ENCODE assay signal across 10 mouse cellular contexts in the genomic region with DNA sequence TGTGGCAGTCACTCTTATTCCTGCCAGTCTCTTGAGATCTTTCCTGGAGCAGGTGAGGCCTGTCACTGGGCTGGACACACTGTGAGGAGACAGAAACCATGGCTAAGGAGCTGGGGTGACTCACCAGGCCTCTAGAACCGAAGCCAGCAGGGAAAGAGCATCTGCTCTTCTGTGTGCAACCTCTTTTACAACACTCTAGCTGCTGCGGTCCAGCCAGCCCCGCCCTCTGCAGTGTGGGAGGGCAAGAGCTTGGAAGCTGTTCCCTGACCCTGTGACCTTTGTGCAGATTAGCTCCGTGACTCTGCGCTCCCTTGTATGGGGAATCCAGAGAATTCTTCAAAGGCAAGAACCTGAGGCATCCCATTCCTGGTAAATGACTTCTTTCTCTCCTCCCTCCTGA.
DNase-seq lines count a peak whose midpoint lies in the region; ATAC-seq and TF ChIP-seq lines count a peak whose summit lies in the region.
"Had no signal": no experiment of that assay in that cellular context is flagged by ENCODE, and none has a peak within 500 bp of the region (broad histone marks: within the 10 kb centered on the region; RNA-seq: fewer than 3 reads in every experiment).

No protein-coding gene starts in this region.

- H3K4me2 ChIP-seq in intestine, embryonic 14.5 days (ENCODE audit: low read length), result no peak overlapping the region
- no peak overlapping the region for H3K4me2 ChIP-seq in forebrain, embryonic 12.5 days
- H3K4me2 ChIP-seq: heart, embryonic 15.5 days had no signal

- intact Hi-C loops in gastrocnemius, adult 2 months (cut with DNase I), result no loop called here
- intact Hi-C loops in gastrocnemius, postnatal 14 days (cut with DNase I; ENCODE audit: low total_unique reads), result no loop called here

- H3K36me3 ChIP-seq in intestine, embryonic 14.5 days (ENCODE audit: control insufficient read depth, insufficient read depth, low read length), result no peaks in the 10 kb centered on the region
- no peaks in the 10 kb centered on the region for H3K36me3 ChIP-seq in forebrain, embryonic 12.5 days (replicated peaks)
- H3K36me3 ChIP-seq: heart, embryonic 15.5 days had no signal

- ATAC-seq in intestine, embryonic 14.5 days (replicated peaks; ENCODE audit: low FRiP score, low TSS enrichment, low read depth), result peak; percentile 54; the same call in 1 of the 2 replicates
- no peak for ATAC-seq in forebrain, embryonic 12.5 days (ENCODE audit: low FRiP score)

- no peak for TF ChIP-seq CTCF in gastrocnemius, adult 2 months (IDR thresholded peaks at IDR 0.05)

- 14% methylated on average over 5 of the region's 5 CpGs for WGBS in intestine, embryonic 14.5 days
- WGBS in forebrain, embryonic 12.5 days, result 10% methylated on average over 5 of the region's 5 CpGs

- DNase-seq in gastrocnemius, adult 2 months, result peak; percentile 54
- DNase-seq in gastrocnemius, postnatal 14 days, result no peak
- DNase-seq in 3134 (ENCODE audit: extremely low read depth, insufficient read length, low spot score), result peak; percentile 71
- DNase-seq in adrenal gland, postnatal 14 days, result peak; percentile 54
- no peak for DNase-seq in intestine, embryonic 14.5 days (ENCODE audit: low spot score)
- DNase-seq in c-Kit-positive CD71-positive TER-119-positive erythroid progenitor cells, embryonic 14.5 days (ENCODE audit: low spot score), result no peak
- DNase-seq in cerebellum, postnatal 25 days, result no peak
- DNase-seq: cerebellum, postnatal 10 days had no signal

- H3K27ac ChIP-seq in gastrocnemius, adult 2 months, result no peak overlapping the region
- no peak overlapping the region for H3K27ac ChIP-seq in intestine, embryonic 14.5 days (ENCODE audit: low read depth)
- no peak overlapping the region for H3K27ac ChIP-seq in forebrain, embryonic 12.5 days
- H3K27ac ChIP-seq: heart, embryonic 15.5 days had no signal

- no peaks in the 10 kb centered on the region for H3K27me3 ChIP-seq in intestine, embryonic 14.5 days (replicated peaks; ENCODE audit: control insufficient read depth, insufficient read depth, low read length)
- H3K27me3 ChIP-seq in forebrain, embryonic 12.5 days, result 0 out of 2 replicates have a peak, but pooled peaks cover 3% of the 10 kb centered on the region
- H3K27me3 ChIP-seq: heart, embryonic 15.5 days had no signal

- H3K4me3 ChIP-seq in gastrocnemius, adult 2 months, result no peak overlapping the region
- H3K4me3 ChIP-seq in intestine, embryonic 14.5 days (ENCODE audit: low read depth, low read length), result no peak overlapping the region
- H3K4me3 ChIP-seq in forebrain, embryonic 12.5 days (replicated peaks), result no peak overlapping the region
- H3K4me3 ChIP-seq: heart, embryonic 15.5 days had no signal

- H3K9ac ChIP-seq in intestine, embryonic 14.5 days (ENCODE audit: low read length), result no peak overlapping the region
- H3K9ac ChIP-seq in forebrain, embryonic 12.5 days, result no peak overlapping the region
- H3K9ac ChIP-seq: heart, embryonic 15.5 days had no signal

- H3K9me3 ChIP-seq in intestine, embryonic 14.5 days (ENCODE audit: control insufficient read depth, low read length), result no peaks in the 10 kb centered on the region
- no peaks in the 10 kb centered on the region for H3K9me3 ChIP-seq in forebrain, embryonic 12.5 days
- H3K9me3 ChIP-seq: heart, embryonic 15.5 days had no signal

- H3K4me1 ChIP-seq in intestine, embryonic 14.5 days (replicated peaks; ENCODE audit: control insufficient read depth, insufficient read depth, low read length), result no peaks in the 10 kb centered on the region
- H3K4me1 ChIP-seq in forebrain, embryonic 12.5 days, result peaks cover 10% of the 10 kb centered on the region; the same call in 1 of the 2 replicates

Comparison
In these comparisons a context has a peak if more than half of its experiments do, and no peak if none do; other contexts are left out.
1. DNase-seq: peak in gastrocnemius, adult 2 months (single experiment), 3134 (single experiment) and adrenal gland, postnatal 14 days (single experiment); none in gastrocnemius, postnatal 14 days (single experiment), intestine, embryonic 14.5 days (single experiment), c-Kit-positive CD71-positive TER-119-positive erythroid progenitor cells, embryonic 14.5 days (single experiment) and cerebellum, postnatal 25 days (0 of 2).